Mouse (Mus musculus) ovary, postnatal 36 days (tissue): ENCODE measurements around the gene Olfr1276.

Experiments used
- DNase-seq: peaks from one replicate; pipeline ENCODE4 v3.0.0; 2022; ENCODE audit warnings: low spot score, mixed read lengths

Olfr1276 gene

GRCm38 (mm10) chr2:111254216-111254615 lies at the start of gene Olfr1276:
TSS of gene Olfr1276 (plus strand) at chr2:111254516.
- DNase-seq = no peak

GRCm38 (mm10) chr2:111229502-111229901 lies 24.8 kb upstream of the Olfr1276 start, which contains the start of gene 4930430A15Rik:
TSS of gene 4930430A15Rik (minus strand) at chr2:111229602.
- DNase-seq = no peak

- DNase-seq = no peak
Measured at GRCm38 (mm10) chr2:111235186-111235585, 19.1 kb upstream of the Olfr1276 start, which contains the start of gene Olfr1275. TSS of gene Olfr1275 (minus strand) at chr2:111235286.

- DNase-seq = no peak
Measured at GRCm38 (mm10) chr2:111274006-111274405, 19.7 kb downstream of the Olfr1276 start, which contains the start of gene Olfr1277. TSS of gene Olfr1277 (minus strand) at chr2:111274106.

GRCm38 (mm10) chr2:111289836-111290235 lies 35.5 kb downstream of the Olfr1276 start, which contains the start of gene Olfr1278:
TSS of gene Olfr1278 (plus strand) at chr2:111290136.
- no peak for DNase-seq

GRCm38 (mm10) chr2:111298541-111298940 lies 44.2 kb downstream of the Olfr1276 start:
- DNase-seq = no peak

- no peak for DNase-seq
Measured at GRCm38 (mm10) chr2:111300374-111300773, 46.1 kb downstream of the Olfr1276 start, which contains the start of gene Olfr1279. TSS of gene Olfr1279 (plus strand) at chr2:111300635.
